Mouse (Mus musculus) heart, adult 2 months (tissue): Measurements from ENCODE around the gene Brpf3.

Experiments used
- CTCF ChIP-seq: fragments of 200-600 bp; IDR thresholded peaks from 2 replicates; pipeline ENCODE4 v1.8.1; 2022; ENCODE audit warnings: antibody characterized with exemption, mild to moderate bottlenecking, moderate library complexity
- EP300 ChIP-seq: fragments of 200-500 bp; IDR thresholded peaks from 2 replicates; pipeline ENCODE4 v1.6.1; 2011; ENCODE audit warnings: low read depth, low read length, control low read depth; ENCODE audit not compliant: insufficient read depth

DNA sequence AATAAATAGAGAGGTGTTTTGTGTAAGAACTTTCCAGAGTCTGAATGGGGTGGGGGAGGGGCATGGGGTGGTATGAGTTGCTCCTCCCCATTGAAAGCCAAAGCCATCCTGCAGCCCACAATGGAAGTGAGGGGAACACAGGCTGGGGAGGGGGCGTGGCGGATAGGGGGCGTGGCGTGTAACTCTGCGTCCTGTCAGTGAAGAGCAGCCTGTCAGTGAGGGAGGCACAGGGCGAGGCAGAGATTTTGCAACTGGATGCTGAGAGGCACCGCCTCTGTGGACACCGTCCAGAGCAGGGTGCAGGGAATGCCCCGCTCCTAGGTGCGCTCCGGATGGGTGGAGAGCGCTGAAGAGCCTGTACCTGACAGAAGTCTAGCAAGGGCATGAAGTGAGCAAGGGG, 57.3 kb downstream of the Brpf3 start, which contains the start of gene Pnpla1:
- TF ChIP-seq CTCF (no peak), EP300 (no peak)
